Comparison of ENCODE assay signal across 25 mouse cellular contexts in genomic region chr2:9547771-9548590, GRCm38 (mm10).
DNase-seq lines count a peak whose midpoint lies in the region; ATAC-seq and TF ChIP-seq lines count a peak whose summit lies in the region.
"Had no signal": no experiment of that assay in that cellular context is flagged by ENCODE, and none has a peak within 500 bp of the region (broad histone marks: within the 10 kb centered on the region; RNA-seq: fewer than 3 reads in every experiment).

No protein-coding gene starts in this region.

- H3K9ac ChIP-seq in lung, embryonic 14.5 days, result no peak overlapping the region
- H3K9ac ChIP-seq in midbrain, embryonic 16.5 days (ENCODE audit: low read depth, low read length), result no peak overlapping the region
- H3K9ac ChIP-seq: heart, embryonic 15.5 days; hindbrain, embryonic 12.5 days; limb, embryonic 15.5 days; liver, embryonic 15.5 days; neural tube, embryonic 15.5 days had no signal

- no peaks in the 10 kb centered on the region for H3K9me3 ChIP-seq in lung, embryonic 14.5 days (ENCODE audit: low read depth, low read length)
- no peaks in the 10 kb centered on the region for H3K9me3 ChIP-seq in midbrain, embryonic 16.5 days (replicated peaks; ENCODE audit: control insufficient read depth, low read length, poor library complexity, severe bottlenecking)
- H3K9me3 ChIP-seq: forebrain, embryonic 10.5 days; heart, embryonic 15.5 days; hindbrain, embryonic 12.5 days; limb, embryonic 15.5 days; liver, embryonic 15.5 days; neural tube, embryonic 15.5 days had no signal

- H3K36me3 ChIP-seq in lung, embryonic 14.5 days (ENCODE audit: insufficient read depth), result no peaks in the 10 kb centered on the region
- no peaks in the 10 kb centered on the region for H3K36me3 ChIP-seq in midbrain, embryonic 16.5 days (ENCODE audit: control insufficient read depth, insufficient read depth, low read length)
- H3K36me3 ChIP-seq: forebrain, embryonic 10.5 days; heart, embryonic 15.5 days; hindbrain, embryonic 12.5 days; limb, embryonic 15.5 days; liver, embryonic 15.5 days; neural tube, embryonic 15.5 days had no signal

- peak; percentile 94 for DNase-seq in heart, adult 11 months
- DNase-seq in heart, postnatal 4 days, result no peak
- DNase-seq in CD4-positive helper T cell, adult 2 months (ENCODE audit: low read depth, low spot score), result peak; percentile 30
- DNase-seq in lung, embryonic 14.5 days, result peak; percentile 60
- DNase-seq in lung, postnatal 25 days (ENCODE audit: low spot score), result peak; percentile 39
- no peak for DNase-seq in embryo, embryonic 10 days (ENCODE audit: low spot score)
- DNase-seq in thymus, postnatal 36 days, result no peak
- DNase-seq: adrenal gland, postnatal 36 days; cerebellum, adult 11 months; cerebellum, adult 9-11 months; gastrocnemius, postnatal 14 days; kidney, adult 2 months; left cerebral cortex, postnatal 4 days; spleen, adult 18-20 months had no signal

- no peaks in the 10 kb centered on the region for H3K4me1 ChIP-seq in lung, embryonic 14.5 days (ENCODE audit: insufficient read depth)
- H3K4me1 ChIP-seq in midbrain, embryonic 16.5 days (ENCODE audit: control insufficient read depth, insufficient read depth, low read length), result no peaks in the 10 kb centered on the region
- H3K4me1 ChIP-seq: forebrain, embryonic 10.5 days; heart, embryonic 15.5 days; hindbrain, embryonic 12.5 days; limb, embryonic 15.5 days; liver, embryonic 15.5 days; neural tube, embryonic 15.5 days had no signal

- no peak for TF ChIP-seq CTCF in lung, embryonic 14.5 days (IDR thresholded peaks at IDR 0.05; ENCODE audit: low read depth)

- H3K4me2 ChIP-seq in lung, embryonic 14.5 days, result no peak overlapping the region
- H3K4me2 ChIP-seq in midbrain, embryonic 16.5 days (ENCODE audit: low read length), result no peak overlapping the region
- H3K4me2 ChIP-seq: heart, embryonic 15.5 days; hindbrain, embryonic 12.5 days; limb, embryonic 15.5 days; liver, embryonic 15.5 days; midbrain, embryonic 11.5 days; neural tube, embryonic 15.5 days had no signal

- peak; percentile 56; the same call in 1 of the 2 replicates for ATAC-seq in lung, embryonic 14.5 days (ENCODE audit: insufficient read depth)
- no peak for ATAC-seq in midbrain, embryonic 16.5 days
- ATAC-seq: CD4-positive, CD25-positive, alpha-beta regulatory T cell, adult 4 months; forebrain, embryonic 16.5 days had no signal

- 59% methylated on average over 10 of the region's 10 CpGs for WGBS in lung, embryonic 14.5 days
- 82% methylated on average over 10 of the region's 10 CpGs for WGBS in midbrain, embryonic 16.5 days

- H3K27me3 ChIP-seq in lung, embryonic 14.5 days (ENCODE audit: insufficient read depth, low read length), result no peaks in the 10 kb centered on the region
- no peaks in the 10 kb centered on the region for H3K27me3 ChIP-seq in midbrain, embryonic 16.5 days (ENCODE audit: control insufficient read depth, insufficient read depth, low read depth, low read length)
- H3K27me3 ChIP-seq: heart, embryonic 15.5 days; hindbrain, embryonic 12.5 days; limb, embryonic 15.5 days; liver, embryonic 15.5 days; neural tube, embryonic 15.5 days had no signal

- H3K27ac ChIP-seq in lung, embryonic 14.5 days (ENCODE audit: low read depth), result no peak overlapping the region
- H3K27ac ChIP-seq in midbrain, embryonic 16.5 days (ENCODE audit: low read length), result no peak overlapping the region
- H3K27ac ChIP-seq: forebrain, embryonic 10.5 days; heart, embryonic 15.5 days; hindbrain, embryonic 12.5 days; kidney, postnatal 0 days; limb, embryonic 15.5 days; liver, embryonic 15.5 days; neural tube, embryonic 15.5 days had no signal

- no peak overlapping the region for H3K4me3 ChIP-seq in lung, embryonic 14.5 days (ENCODE audit: low read depth, low read length)
- no peak overlapping the region for H3K4me3 ChIP-seq in midbrain, embryonic 16.5 days (ENCODE audit: low read depth, low read length)
- H3K4me3 ChIP-seq: forebrain, embryonic 10.5 days; heart, embryonic 15.5 days; hindbrain, embryonic 12.5 days; limb, embryonic 15.5 days; liver, embryonic 15.5 days; neural tube, embryonic 15.5 days had no signal

Comparison
In these comparisons a context has a peak if more than half of its experiments do, and no peak if none do; other contexts are left out.
1. DNase-seq: peak in heart, adult 11 months (single experiment), CD4-positive helper T cell, adult 2 months (single experiment), lung, embryonic 14.5 days (single experiment) and lung, postnatal 25 days (single experiment); none in heart, postnatal 4 days (single experiment), embryo, embryonic 10 days (single experiment) and thymus, postnatal 36 days (0 of 2).